Mouse (Mus musculus): ENCODE results near the gene Ypel2. TPM values are rescaled to one million over a fixed set of nuclear protein-coding genes. Genes with fewer than 3 reads are reported as not detected.

The Ypel2 gene
- total and polyA plus RNA-seq, 2 experiments from 2014 or later: 4.5 to 6.3 TPM

DNA sequence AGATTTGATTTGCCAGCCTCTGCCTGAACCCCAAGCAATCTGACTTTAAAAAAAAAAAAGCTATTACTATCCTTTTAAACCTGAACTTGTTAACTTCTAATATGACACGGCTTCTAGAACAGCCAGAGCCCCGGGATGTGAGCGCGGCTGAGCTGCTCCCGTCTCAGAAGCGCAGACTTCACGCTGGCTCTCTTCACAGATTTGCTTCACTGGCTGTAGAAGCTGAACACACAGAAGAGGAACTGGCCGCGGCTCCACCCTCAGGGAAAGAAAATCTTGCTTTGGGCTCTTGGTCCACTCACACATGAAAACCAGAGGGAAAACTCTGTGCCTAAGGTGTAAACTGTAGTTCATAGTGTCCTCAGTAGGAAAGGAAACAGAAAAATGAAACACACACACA, 56.6 kb downstream of the Ypel2 start:
- Histone ChIP-seq H3K36me3 (ENCODE audit: insufficient read depth) (0 out of 2 replicates have a peak, but pooled peaks cover 3% of the 10 kb centered on the region), H3K9me3 (ENCODE audit: low read length) (no peaks in the 10 kb centered on the region), H3K27me3 (ENCODE audit: insufficient read depth, low read length) (no peaks in the 10 kb centered on the region), H3K4me2 (ENCODE audit: low read depth) (no peak overlapping the region), H3K9ac (no peak overlapping the region), H3K27ac (ENCODE audit: low read depth, low read length) (no peak overlapping the region), H3K4me3 (ENCODE audit: low read depth, low read length) (no peak overlapping the region), H3K4me1 (ENCODE audit: insufficient read depth) (no peaks in the 10 kb centered on the region; the same call in 1 of the 2 replicates)
- WGBS: 57% methylated on average over 9 of the region's 9 CpGs
- no peak for TF ChIP-seq CTCF (IDR thresholded peaks at IDR 0.05; ENCODE audit: low read depth)
- no peak for ATAC-seq
- no peak for DNase-seq

DNA sequence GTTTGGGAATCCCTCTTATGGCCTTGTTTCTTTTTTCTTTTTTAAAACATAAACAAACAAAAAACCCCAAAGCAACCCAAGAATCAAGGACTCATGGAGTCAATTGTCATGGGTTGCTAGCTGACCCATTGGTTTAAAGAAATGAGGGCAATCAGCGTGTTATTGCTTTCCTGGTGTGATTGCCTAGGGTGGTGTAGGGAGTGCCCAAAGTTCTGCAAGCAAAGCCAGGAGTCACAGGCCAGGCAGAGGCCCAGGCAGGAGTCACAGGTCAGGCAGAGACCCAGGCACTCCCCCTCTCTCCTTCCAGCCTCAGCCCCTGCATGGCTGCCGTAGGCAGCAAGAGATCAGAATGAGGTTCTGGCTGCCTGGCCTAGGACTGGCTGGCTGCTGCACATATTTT, 58.6 kb downstream of the Ypel2 start:
- Histone ChIP-seq H3K27me3 (ENCODE audit: insufficient read depth, low read length) (no peaks in the 10 kb centered on the region), H3K4me1 (ENCODE audit: insufficient read depth) (peaks cover 6% of the 10 kb centered on the region; the same call in 1 of the 2 replicates), H3K9me3 (ENCODE audit: low read length) (no peaks in the 10 kb centered on the region), H3K4me2 (ENCODE audit: low read depth) (no peak overlapping the region), H3K4me3 (ENCODE audit: low read depth, low read length) (no peak overlapping the region), H3K27ac (ENCODE audit: low read depth, low read length) (no peak overlapping the region), H3K36me3 (ENCODE audit: insufficient read depth) (no peaks in the 10 kb centered on the region), H3K9ac (no peak overlapping the region)
- DNase-seq: no peak
- WGBS: 89% methylated on average over 2 of the region's 2 CpGs
- no peak for TF ChIP-seq CTCF (IDR thresholded peaks at IDR 0.05; ENCODE audit: low read depth)
- no peak for ATAC-seq

DNA sequence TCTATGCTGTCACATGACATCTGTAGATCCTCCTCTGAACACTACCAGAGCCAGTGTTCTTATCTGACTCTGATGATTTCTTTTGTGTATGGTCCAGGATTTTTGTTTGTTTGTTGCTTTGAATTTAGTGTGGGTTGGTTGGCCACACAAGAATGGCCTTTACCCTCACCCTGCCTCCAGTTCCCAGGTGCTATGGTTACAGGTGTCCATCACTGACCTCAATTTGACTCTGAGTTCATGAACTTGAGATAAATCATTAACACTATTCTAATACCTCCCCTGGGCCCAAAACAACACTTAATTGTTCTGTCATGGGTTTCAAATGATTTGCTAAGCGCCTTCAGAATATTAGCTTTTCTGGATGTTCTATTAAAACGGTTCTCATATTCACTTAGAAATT, 61.3 kb downstream of the Ypel2 start:
- peaks cover 6% of the 10 kb centered on the region; the same call in 1 of the 2 replicates for H3K4me1 ChIP-seq (ENCODE audit: insufficient read depth)
- no peak for TF ChIP-seq CTCF (IDR thresholded peaks at IDR 0.05; ENCODE audit: low read depth)
- H3K4me3 ChIP-seq (ENCODE audit: low read depth, low read length): no peak overlapping the region
- H3K9me3 ChIP-seq (ENCODE audit: low read length): no peaks in the 10 kb centered on the region
- H3K4me2 ChIP-seq (ENCODE audit: low read depth): no peak overlapping the region
- DNase-seq (no peak), ATAC-seq (no peak)
- H3K27me3 ChIP-seq (ENCODE audit: insufficient read depth, low read length): no peaks in the 10 kb centered on the region
- H3K9ac ChIP-seq: no peak overlapping the region
- no peaks in the 10 kb centered on the region for H3K36me3 ChIP-seq (ENCODE audit: insufficient read depth)
- H3K27ac ChIP-seq (ENCODE audit: low read depth, low read length): no peak overlapping the region
- WGBS: 85% methylated on average over 2 of the region's 2 CpGs

DNA sequence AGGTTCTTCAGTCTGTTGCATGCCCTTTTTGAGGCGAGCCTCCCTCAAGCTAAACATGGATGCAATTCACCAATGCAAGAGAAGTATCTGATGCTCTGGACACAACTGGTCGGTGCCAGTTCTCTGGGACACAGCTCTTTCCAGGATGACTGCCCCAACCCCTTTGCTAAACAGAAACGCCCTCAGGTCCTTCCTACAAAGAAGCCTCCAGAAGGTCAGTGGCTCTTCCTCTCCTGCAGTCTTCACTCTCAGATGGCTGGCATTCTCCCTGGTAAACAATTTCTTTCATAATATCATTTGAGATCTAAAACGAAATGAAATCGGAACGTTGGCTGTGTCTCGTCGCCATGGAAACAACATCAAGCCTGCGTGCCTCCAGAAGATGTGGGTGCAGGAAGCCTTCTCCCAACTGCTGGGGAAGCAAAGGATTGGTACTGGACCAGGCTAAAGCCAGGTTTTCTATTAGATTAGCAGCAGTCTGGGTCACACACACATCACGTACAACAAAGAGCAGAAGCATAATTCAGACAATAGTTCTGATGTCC, 62.8 kb downstream of the Ypel2 start:
- Histone ChIP-seq H3K27ac (ENCODE audit: low read depth, low read length) (peak overlapping the region; percentile 73), H3K9ac (no peak overlapping the region), H3K27me3 (ENCODE audit: insufficient read depth, low read length) (no peaks in the 10 kb centered on the region), H3K4me3 (ENCODE audit: low read depth, low read length) (no peak overlapping the region), H3K9me3 (ENCODE audit: low read length) (no peaks in the 10 kb centered on the region), H3K4me1 (ENCODE audit: insufficient read depth) (peaks cover 6% of the 10 kb centered on the region; the same call in 1 of the 2 replicates), H3K36me3 (ENCODE audit: insufficient read depth) (no peaks in the 10 kb centered on the region), H3K4me2 (ENCODE audit: low read depth) (peak overlapping the region; percentile 26; the same call in 1 of the 2 replicates)
- WGBS: 48% methylated on average over 10 of the region's 10 CpGs
- DNase-seq (peak; percentile 82), ATAC-seq (peak; percentile 80)
- no peak for TF ChIP-seq CTCF (IDR thresholded peaks at IDR 0.05; ENCODE audit: low read depth)

DNA sequence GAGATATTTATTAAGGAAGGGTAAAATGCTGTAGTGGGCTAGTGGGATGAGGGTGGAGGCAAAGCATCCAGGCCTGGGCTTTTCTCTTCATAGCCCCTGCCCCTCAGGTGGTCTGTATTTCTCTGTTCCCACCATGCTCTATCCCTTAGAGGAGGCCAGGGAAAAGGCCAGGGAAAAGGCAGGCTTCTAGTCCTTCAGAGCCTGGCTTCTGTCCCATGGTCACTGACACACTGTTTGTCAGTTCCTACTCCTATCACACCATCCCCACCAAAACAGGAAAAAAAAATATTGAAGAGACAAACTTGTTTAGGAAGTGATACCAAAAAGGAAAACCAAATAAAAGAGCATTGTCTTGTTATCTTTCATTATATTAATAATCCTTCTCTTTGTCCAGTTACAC, 63.5 kb downstream of the Ypel2 start:
- DNase-seq (no peak), ATAC-seq (no peak)
- Histone ChIP-seq H3K4me3 (ENCODE audit: low read depth, low read length) (no peak overlapping the region), H3K36me3 (ENCODE audit: insufficient read depth) (no peaks in the 10 kb centered on the region), H3K4me2 (ENCODE audit: low read depth) (no peak overlapping the region), H3K9ac (no peak overlapping the region), H3K9me3 (ENCODE audit: low read length) (no peaks in the 10 kb centered on the region), H3K27me3 (ENCODE audit: insufficient read depth, low read length) (no peaks in the 10 kb centered on the region), H3K27ac (ENCODE audit: low read depth, low read length) (peak overlapping the region; percentile 73; the same call in 1 of the 2 replicates), H3K4me1 (ENCODE audit: insufficient read depth) (peaks cover 6% of the 10 kb centered on the region; the same call in 1 of the 2 replicates)
- TF ChIP-seq CTCF (IDR thresholded peaks at IDR 0.05; ENCODE audit: low read depth): no peak

DNA sequence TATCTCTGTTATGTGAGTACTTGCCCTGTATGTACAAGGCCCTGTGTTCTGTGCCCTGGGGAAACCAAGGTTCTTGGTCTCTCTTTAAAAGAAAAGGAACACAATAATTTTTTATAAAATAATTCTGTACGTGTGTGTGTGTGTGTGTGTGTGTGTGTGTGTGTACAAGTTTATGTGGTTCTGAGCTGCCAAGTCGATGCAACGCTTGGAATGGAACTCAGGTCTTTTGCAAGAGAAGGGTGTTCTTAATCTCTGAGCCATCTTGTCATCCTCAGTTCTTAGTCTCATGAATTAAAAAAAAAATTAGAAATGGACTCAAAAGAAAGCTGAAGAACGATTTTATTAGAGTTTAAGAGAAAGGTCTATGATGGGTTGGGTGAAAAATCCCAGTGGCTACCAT, 64.0 kb downstream of the Ypel2 start:
- no peak for TF ChIP-seq CTCF (IDR thresholded peaks at IDR 0.05; ENCODE audit: low read depth)
- Histone ChIP-seq H3K36me3 (ENCODE audit: insufficient read depth) (no peaks in the 10 kb centered on the region), H3K4me3 (ENCODE audit: low read depth, low read length) (no peak overlapping the region), H3K4me1 (ENCODE audit: insufficient read depth) (peaks cover 6% of the 10 kb centered on the region; the same call in 1 of the 2 replicates), H3K27me3 (ENCODE audit: insufficient read depth, low read length) (no peaks in the 10 kb centered on the region), H3K4me2 (ENCODE audit: low read depth) (no peak overlapping the region), H3K9me3 (ENCODE audit: low read length) (no peaks in the 10 kb centered on the region), H3K9ac (no peak overlapping the region), H3K27ac (ENCODE audit: low read depth, low read length) (no peak overlapping the region)
- DNase-seq: no peak
- WGBS: 81% methylated on average over 4 of the region's 4 CpGs
- no peak for ATAC-seq

DNA sequence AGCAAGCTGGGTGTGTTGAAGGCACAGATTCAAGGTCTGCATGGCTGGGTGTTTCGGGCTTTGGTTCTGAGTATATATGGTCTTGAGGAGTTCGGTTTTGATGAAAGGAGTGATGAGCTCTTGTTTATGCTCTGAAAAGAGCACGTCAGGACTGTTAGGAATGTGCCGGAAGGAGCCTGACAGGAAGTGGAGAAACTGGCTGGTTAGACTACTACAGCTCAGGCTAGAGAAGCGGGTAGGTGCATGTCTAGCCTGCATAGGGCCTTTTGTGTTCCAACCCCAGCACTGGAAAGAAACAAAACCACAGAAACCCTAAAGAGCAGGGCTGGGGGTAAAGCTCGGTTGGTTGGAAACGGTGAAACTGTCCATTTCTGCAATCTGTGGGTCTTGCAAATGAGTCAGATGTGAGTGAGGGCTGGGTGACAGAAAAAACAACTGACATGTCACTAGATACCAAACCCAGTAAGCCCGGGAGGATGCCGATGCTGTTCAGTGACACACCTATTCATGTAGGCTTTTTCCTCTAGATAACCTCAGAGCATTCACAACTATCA, 68.3 kb downstream of the Ypel2 start:
- Histone ChIP-seq H3K4me2 (ENCODE audit: low read depth) (no peak overlapping the region), H3K9me3 (ENCODE audit: low read length) (no peaks in the 10 kb centered on the region), H3K27me3 (ENCODE audit: insufficient read depth, low read length) (no peaks in the 10 kb centered on the region), H3K36me3 (ENCODE audit: insufficient read depth) (no peaks in the 10 kb centered on the region), H3K4me3 (ENCODE audit: low read depth, low read length) (no peak overlapping the region), H3K9ac (no peak overlapping the region), H3K4me1 (ENCODE audit: insufficient read depth) (no peaks in the 10 kb centered on the region), H3K27ac (ENCODE audit: low read depth, low read length) (no peak overlapping the region)
- DNase-seq: no peak
- ATAC-seq: no peak
- 83% methylated on average over 9 of the region's 9 CpGs for WGBS
- no peak for TF ChIP-seq CTCF (IDR thresholded peaks at IDR 0.05; ENCODE audit: low read depth)

All from forebrain, postnatal 0 days (tissue).